ENCODE assay signal across 9 mouse cellular contexts in genomic region chr14:55438193-55438784, GRCm38 (mm10). TPM values are rescaled to one million over a fixed set of nuclear protein-coding genes. Genes with fewer than 3 reads are reported as not detected.
DNase-seq lines count a peak whose midpoint lies in the region; ATAC-seq and TF ChIP-seq lines count a peak whose summit lies in the region.
"Had no signal": no experiment of that assay in that cellular context is flagged by ENCODE, and none has a peak within 500 bp of the region (broad histone marks: within the 10 kb centered on the region; RNA-seq: fewer than 3 reads in every experiment).

No protein-coding gene starts in this region.

- no peaks in the 10 kb centered on the region for H3K9me3 ChIP-seq in forebrain, postnatal 0 days (ENCODE audit: low read length)
- no peaks in the 10 kb centered on the region for H3K9me3 ChIP-seq in forebrain, embryonic 13.5 days (replicated peaks)
- H3K9me3 ChIP-seq: limb, embryonic 12.5 days had no signal

- H3K4me3 ChIP-seq in forebrain, postnatal 0 days (ENCODE audit: low read depth, low read length) = no peak overlapping the region
- no peak overlapping the region for H3K4me3 ChIP-seq in forebrain, embryonic 13.5 days
- H3K4me3 ChIP-seq in cerebellum, adult 2 months (replicated peaks; ENCODE audit: insufficient read depth, low read depth, low read length) = no peak overlapping the region
- H3K4me3 ChIP-seq: limb, embryonic 12.5 days had no signal

- H3K4me2 ChIP-seq in forebrain, postnatal 0 days (ENCODE audit: low read depth) = no peak overlapping the region
- no peak overlapping the region for H3K4me2 ChIP-seq in forebrain, embryonic 13.5 days

- no peaks in the 10 kb centered on the region for H3K36me3 ChIP-seq in forebrain, postnatal 0 days (ENCODE audit: insufficient read depth)
- no peaks in the 10 kb centered on the region for H3K36me3 ChIP-seq in forebrain, embryonic 13.5 days (ENCODE audit: poor library complexity, severe bottlenecking)
- no peaks in the 10 kb centered on the region for H3K36me3 ChIP-seq in splenic B cell, adult 2 months (ENCODE audit: control insufficient read depth, insufficient read depth, low read length, poor library complexity, severe bottlenecking)
- H3K36me3 ChIP-seq: limb, embryonic 12.5 days had no signal

- DNase-seq in forebrain, postnatal 0 days = peak; percentile 18
- peak; percentile 72 for DNase-seq in MN1 (ENCODE audit: low spot score)
- peak; percentile 65 to 81 for DNase-seq in cerebellum, adult 2 months
- peak; percentile 53 for DNase-seq in gastrocnemius, postnatal 14 days
- peak; percentile 65 to 73 for DNase-seq in layer of hippocampus, postnatal 10 days (ENCODE audit: low spot score in 2 of 2)
- peak; percentile 53 for DNase-seq in splenic B cell, adult 2 months (ENCODE audit: low read depth, low spot score)

- H3K27me3 ChIP-seq in forebrain, postnatal 0 days (ENCODE audit: insufficient read depth, low read length) = 0 out of 2 replicates have a peak, but pooled peaks cover 4% of the 10 kb centered on the region
- no peaks in the 10 kb centered on the region for H3K27me3 ChIP-seq in forebrain, embryonic 13.5 days
- H3K27me3 ChIP-seq in cerebellum, adult 2 months (ENCODE audit: control insufficient read depth, insufficient read depth, low read length) = no peaks in the 10 kb centered on the region
- H3K27me3 ChIP-seq in splenic B cell, adult 2 months (ENCODE audit: control insufficient read depth, insufficient read depth, low read length, poor library complexity, severe bottlenecking) = no peaks in the 10 kb centered on the region
- H3K27me3 ChIP-seq: limb, embryonic 12.5 days had no signal

- H3K27ac ChIP-seq in forebrain, postnatal 0 days (ENCODE audit: low read depth, low read length) = no peak overlapping the region
- no peak overlapping the region for H3K27ac ChIP-seq in forebrain, embryonic 13.5 days
- no peak overlapping the region for H3K27ac ChIP-seq in cerebellum, adult 2 months (ENCODE audit: insufficient read depth, low read length)

- no peak overlapping the region for H3K9ac ChIP-seq in forebrain, postnatal 0 days
- no peak overlapping the region for H3K9ac ChIP-seq in forebrain, embryonic 13.5 days
- H3K9ac ChIP-seq: limb, embryonic 12.5 days had no signal

- WGBS in forebrain, postnatal 0 days = 30% methylated on average over 6 of the region's 6 CpGs
- WGBS in forebrain, embryonic 13.5 days = 38% methylated on average over 6 of the region's 6 CpGs
- 26% methylated on average over 6 of the region's 6 CpGs for WGBS in cerebellum, adult 2 months

- no peak for TF ChIP-seq POLR2A in cerebellum, adult 2 months (IDR thresholded peaks at IDR 0.05; ENCODE audit: borderline replicate concordance, insufficient read depth, low read length)

- intact Hi-C loops in gastrocnemius, postnatal 14 days (cut with DNase I; ENCODE audit: low total_unique reads) = loop anchor here (5.0 to 10.0 kb wide), 2 partner anchors 166 to 313 kb away; no protein-coding TSS in a partner anchor

- peak; percentile 75 for TF ChIP-seq CTCF in forebrain, postnatal 0 days (IDR thresholded peaks at IDR 0.05; ENCODE audit: low read depth)
- TF ChIP-seq CTCF in cerebellum, adult 2 months (IDR thresholded peaks at IDR 0.05; ENCODE audit: borderline replicate concordance, insufficient read depth, low read depth, low read length) = peak; percentile 91

- no peak for ATAC-seq in forebrain, postnatal 0 days
- ATAC-seq in forebrain, embryonic 13.5 days = no peak
- ATAC-seq in megakaryocyte, adult 5-6 weeks (ENCODE audit: poor library complexity, severe bottlenecking) = peak; percentile 99

- no peaks in the 10 kb centered on the region for H3K4me1 ChIP-seq in forebrain, postnatal 0 days (ENCODE audit: insufficient read depth)
- no peaks in the 10 kb centered on the region for H3K4me1 ChIP-seq in forebrain, embryonic 13.5 days
- H3K4me1 ChIP-seq in cerebellum, adult 2 months (ENCODE audit: control insufficient read depth, insufficient read depth, low read length) = no peaks in the 10 kb centered on the region

RNA-seq across cellular contexts. Expression of gene Dhrs4, which starts 40.3 kb away (rescaled TPM):
- total RNA-seq in forebrain, postnatal 0 days (2014; rRNA removed) = 11.9 and 14.8 TPM in 2 replicates
- 20.9 and 22.2 TPM in 2 replicates for polyA plus RNA-seq in forebrain, postnatal 0 days (2015; fragmentation: Nextera tagmentation; extraction: Ambion mirVana)
- polyA plus RNA-seq in forebrain, embryonic 13.5 days (2015; fragmentation: Nextera tagmentation; extraction: Ambion mirVana) = 65.5 and 70.4 TPM in 2 replicates
- 18.5 and 18.7 TPM in 2 replicates for polyA plus RNA-seq in cerebellum, adult 2 months (2012; rRNA removed)
- 10 to 100 TPM; 30.5 to 40.5 TPM for total RNA-seq in gastrocnemius, postnatal 14 days (2021)
- total RNA-seq in layer of hippocampus, postnatal 10 days (2021) = 10 to 100 TPM; 16.5 to 17.7 TPM
- 31.2 and 34.4 TPM in 2 replicates for total RNA-seq in megakaryocyte, adult 5-6 weeks (2015)
- 43.1 and 47.6 TPM in 2 replicates for total RNA-seq in megakaryocyte, adult 5-6 weeks (2017)

RNA-seq across cellular contexts. Expression of gene Carmil3, which starts 52.2 kb away (rescaled TPM):
- total RNA-seq in forebrain, postnatal 0 days (2014; rRNA removed) = 91.4 and 129 TPM in 2 replicates
- polyA plus RNA-seq in forebrain, postnatal 0 days (2015; fragmentation: Nextera tagmentation; extraction: Ambion mirVana) = 13.2 and 19.5 TPM in 2 replicates
- polyA plus RNA-seq in forebrain, embryonic 13.5 days (2015; fragmentation: Nextera tagmentation; extraction: Ambion mirVana) = 21.7 and 23.3 TPM in 2 replicates
- polyA plus RNA-seq in cerebellum, adult 2 months (2012; rRNA removed) = 109 and 119 TPM in 2 replicates
- 1 to 10 TPM in 1 of 2 experiments, under 1 TPM in 1; 0.74 to 1.3 TPM for total RNA-seq in gastrocnemius, postnatal 14 days (2021)
- 100 to 1,000 TPM; 106 to 144 TPM for total RNA-seq in layer of hippocampus, postnatal 10 days (2021)
- 0.16 and 1.5 TPM in 2 replicates for total RNA-seq in megakaryocyte, adult 5-6 weeks (2015)
- total RNA-seq in megakaryocyte, adult 5-6 weeks (2017) = 0.15 TPM in 1 of 2 replicates, not detected in the other

Comparison
In these comparisons a context has a peak if more than half of its experiments do, and no peak if none do; other contexts are left out.
1. DNase-seq: peak in every context shown above with its lines; median percentile 73 in cerebellum, adult 2 months; 72 in MN1; 69 in layer of hippocampus, postnatal 10 days; 53 in gastrocnemius, postnatal 14 days; 53 in splenic B cell, adult 2 months; 18 in forebrain, postnatal 0 days.
2. RNA of gene Carmil3, which starts 52.2 kb away (total RNA-seq): 106 to 144 TPM in layer of hippocampus, postnatal 10 days and 91.4 to 129 TPM in forebrain, postnatal 0 days; 0.15 to 1.5 TPM in megakaryocyte, adult 5-6 weeks and 0.74 to 1.3 TPM in gastrocnemius, postnatal 14 days; every median in the first group is over 10 times any median in the second.